Mouse (Mus musculus) liver, embryonic 12.5 days (tissue): ENCODE data around the gene Ppp1r8. TPM values are rescaled to one million over a fixed set of nuclear protein-coding genes. Genes with fewer than 3 reads are reported as not detected.
"Not testable (repeated sequence)": the region's sequence is repeated elsewhere in the genome, so short reads cannot be mapped to it uniquely, and the experiment has no call there.

Experiments used
- ATAC-seq: fragments of 200-750 bp; cut with Nextera tagmentation; 2 replicates; pipeline ENCODE4 v1.8.0; 2017; ENCODE audit warnings: moderate number of reproducible peaks, mild to moderate bottlenecking, moderate library complexity
- H3K27ac ChIP-seq: fragments of 300-500 bp; sonication (generic); 2 replicates; pipeline ENCODE4 v1.5.1; 2016; ENCODE audit warnings: mild to moderate bottlenecking
- H3K27me3 ChIP-seq: fragments of 300-500 bp; sonication (generic); replicated peaks from 2 replicates; pipeline ENCODE4 v1.6.1; 2016; ENCODE audit warnings: mild to moderate bottlenecking, moderate library complexity
- H3K36me3 ChIP-seq: fragments of 300-500 bp; sonication (generic); 2 replicates; pipeline ENCODE4 v1.6.1; 2016; ENCODE audit warnings: mild to moderate bottlenecking, moderate library complexity
- H3K4me1 ChIP-seq: fragments of 300-500 bp; sonication (generic); 2 replicates; pipeline ENCODE4 v1.6.1; 2016
- H3K4me2 ChIP-seq: fragments of 300-500 bp; sonication (generic); 2 replicates; pipeline ENCODE4 v1.6.1; 2016; ENCODE audit warnings: mild to moderate bottlenecking, moderate library complexity
- H3K4me3 ChIP-seq: fragments of 300-500 bp; sonication (generic); 2 replicates; pipeline ENCODE4 v1.5.1; 2016; ENCODE audit warnings: mild to moderate bottlenecking, moderate library complexity
- H3K9ac ChIP-seq: fragments of 300-500 bp; sonication (generic); 2 replicates; pipeline ENCODE4 v1.6.1; 2016; ENCODE audit warnings: mild to moderate bottlenecking, moderate library complexity
- H3K9me3 ChIP-seq: fragments of 300-500 bp; sonication (generic); replicated peaks from 2 replicates; pipeline ENCODE4 v1.6.1; 2016; ENCODE audit warnings: mild to moderate bottlenecking, moderate library complexity
- whole genome bisulfite sequencing: fragments of 180-500 bp; shearing (Covaris S2); methylation state at CpG from one replicate; pipeline ENCODE4 v1.1.7; 2016; ENCODE audit not compliant: insufficient replicate concordance; 5-methylcytosine and 5-hydroxymethylcytosine counted together
- polyA plus RNA-seq: library from polyadenylated mRNA; unstranded; fragments of >200 nt; fragmentation: Nextera tagmentation; extraction: Ambion mirVana; gene quantifications from 2 replicates; pipeline ENCODE4 v1.2.1, GENCODE M21; 2016

The Ppp1r8 gene
- polyA plus RNA-seq, 1 experiment from 2014 or later: 32.6 TPM

DNA sequence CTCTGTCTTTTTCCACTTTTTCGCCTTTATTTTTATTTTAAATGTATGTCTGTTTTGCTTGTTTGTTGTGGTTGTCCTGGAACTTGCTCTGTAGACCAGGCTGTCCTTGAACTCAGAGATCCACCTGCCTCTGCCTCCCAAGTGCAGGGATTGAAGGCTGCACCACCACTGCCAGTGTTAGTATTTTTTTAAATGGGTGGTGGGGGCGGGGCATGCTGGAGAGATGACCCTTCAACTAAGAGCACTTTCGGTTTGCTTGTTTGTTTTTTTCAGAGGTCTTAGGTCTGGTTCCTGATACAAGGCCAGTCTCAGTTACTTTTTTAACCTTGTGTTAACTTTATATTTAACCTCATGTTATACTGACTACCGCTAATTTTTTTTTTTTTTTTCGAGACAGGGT is 37.8 kb downstream of the Ppp1r8 start:
- WGBS: 63% methylated on average over 5 of the region's 5 CpGs

GRCm38 (mm10) chr4:132804331-132804730 is 38.6 kb downstream of the Ppp1r8 start:
- Histone ChIP-seq H3K9me3 (no peaks in the 10 kb centered on the region), H3K27me3 (no peaks in the 10 kb centered on the region), H3K9ac (no peak overlapping the region), H3K4me1 (peaks cover 34% of the 10 kb centered on the region), H3K4me3 (no peak overlapping the region), H3K27ac (no peak overlapping the region), H3K4me2 (no peak overlapping the region), H3K36me3 (no peaks in the 10 kb centered on the region)
- ATAC-seq: no peak
- 54% methylated on average over 6 of the region's 6 CpGs for WGBS

More for the DNA sequence above, 37.8 kb downstream of the Ppp1r8 start:
- Histone ChIP-seq H3K36me3 (no peaks in the 10 kb centered on the region), H3K27ac (no peak overlapping the region), H3K9ac (no peak overlapping the region), H3K4me1 (peaks cover 34% of the 10 kb centered on the region), H3K9me3 (no peaks in the 10 kb centered on the region), H3K4me3 (no peak overlapping the region), H3K27me3 (no peaks in the 10 kb centered on the region), H3K4me2 (no peak overlapping the region)
- no peak for ATAC-seq

DNA sequence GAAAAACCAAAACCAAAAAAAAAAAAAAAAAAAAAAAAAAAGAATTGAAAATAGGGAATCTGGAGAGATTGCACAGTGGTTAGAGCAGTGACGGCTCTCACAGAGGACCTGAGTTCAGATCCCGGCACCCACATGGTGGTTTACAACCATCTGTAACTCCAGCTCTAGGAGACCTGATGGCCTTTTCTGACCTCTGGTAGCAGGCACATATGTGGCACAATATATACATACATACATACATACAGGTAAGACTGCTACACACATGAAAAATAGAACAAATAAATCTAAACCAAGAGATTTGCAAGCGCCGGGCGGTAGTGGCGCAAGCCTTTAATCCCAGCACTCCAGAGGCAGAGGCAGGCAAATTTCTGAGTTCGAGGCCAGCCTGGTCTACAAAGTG is 39.1 kb downstream of the Ppp1r8 start:
- Histone ChIP-seq H3K4me2 (no peak overlapping the region), H3K27me3 (no peaks in the 10 kb centered on the region), H3K27ac (no peak overlapping the region), H3K9me3 (no peaks in the 10 kb centered on the region), H3K36me3 (no peaks in the 10 kb centered on the region), H3K4me3 (no peak overlapping the region), H3K4me1 (peaks cover 34% of the 10 kb centered on the region), H3K9ac (no peak overlapping the region)
- whole genome bisulfite sequencing: 84% methylated on average over 7 of the region's 7 CpGs
- ATAC-seq: no peak

DNA sequence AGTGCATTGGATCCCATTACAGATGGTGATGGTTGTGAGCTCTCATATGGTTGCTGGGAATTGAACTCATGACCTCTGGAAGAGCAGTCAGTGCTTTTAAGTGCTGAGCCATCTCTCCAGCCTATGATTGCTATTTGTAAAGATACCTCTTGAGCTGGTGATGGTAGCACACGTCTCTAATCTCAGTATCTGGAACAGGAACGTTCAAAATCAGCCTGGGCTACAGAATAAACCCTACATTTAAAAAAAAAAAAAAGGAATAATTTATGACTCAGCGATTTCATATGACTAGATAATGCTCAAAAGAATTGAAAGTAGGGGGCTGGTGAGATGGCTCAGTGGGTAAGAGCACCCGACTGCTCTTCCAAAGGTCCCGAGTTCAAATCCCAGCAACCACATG is 39.8 kb downstream of the Ppp1r8 start:
- H3K4me3 ChIP-seq: no peak overlapping the region
- no peak overlapping the region for H3K9ac ChIP-seq
- 68% methylated on average over 5 of the region's 5 CpGs for WGBS
- H3K9me3 ChIP-seq: no peaks in the 10 kb centered on the region
- H3K4me2 ChIP-seq: no peak overlapping the region
- no peaks in the 10 kb centered on the region for H3K36me3 ChIP-seq
- H3K27ac ChIP-seq: no peak overlapping the region
- ATAC-seq: no peak
- peaks cover 34% of the 10 kb centered on the region for H3K4me1 ChIP-seq
- 0 out of 2 replicates have a peak, but pooled peaks cover under 1% of the 10 kb centered on the region for H3K27me3 ChIP-seq

- Histone ChIP-seq H3K4me3 (peak overlapping the region; percentile 37), H3K4me1 (peaks cover 32% of the 10 kb centered on the region), H3K9me3 (no peaks in the 10 kb centered on the region), H3K27me3 (peaks cover 11% of the 10 kb centered on the region), H3K27ac (peak overlapping the region; percentile 43; the same call in 1 of the 2 replicates), H3K4me2 (peak overlapping the region; percentile 63), H3K36me3 (no peaks in the 10 kb centered on the region), H3K9ac (peak overlapping the region; percentile 40)
- 25% methylated on average over 16 of the region's 16 CpGs for WGBS
- ATAC-seq: no peak; the same call in 1 of the 2 replicates
Observed at GRCm38 (mm10) chr4:132802171-132802637, 40.8 kb downstream of the Ppp1r8 start.

GRCm38 (mm10) chr4:132801176-132802077 is 41.5 kb downstream of the Ppp1r8 start:
- Histone ChIP-seq H3K9ac (peak overlapping the region; percentile 40), H3K4me2 (peak overlapping the region; percentile 63), H3K9me3 (no peaks in the 10 kb centered on the region), H3K4me3 (peak overlapping the region; percentile 37), H3K4me1 (peaks cover 35% of the 10 kb centered on the region), H3K36me3 (no peaks in the 10 kb centered on the region), H3K27me3 (peaks cover 11% of the 10 kb centered on the region), H3K27ac (peak overlapping the region; percentile 43; the same call in 1 of the 2 replicates)
- 58% methylated on average over 18 of the region's 18 CpGs for WGBS
- ATAC-seq: peak; percentile 57; the same call in 1 of the 2 replicates

- H3K36me3 ChIP-seq: no peaks in the 10 kb centered on the region
- no peak for ATAC-seq
- peaks cover 24% of the 10 kb centered on the region for H3K27me3 ChIP-seq
- peaks cover 46% of the 10 kb centered on the region for H3K4me1 ChIP-seq
- H3K9ac ChIP-seq: no peak overlapping the region
- H3K9me3 ChIP-seq: no peaks in the 10 kb centered on the region
- no peak overlapping the region for H3K4me3 ChIP-seq
- 73% methylated on average over 4 of the region's 4 CpGs for WGBS
- no peak overlapping the region for H3K27ac ChIP-seq
- H3K4me2 ChIP-seq: no peak overlapping the region
Observed at GRCm38 (mm10) chr4:132799845-132800244, 43.1 kb downstream of the Ppp1r8 start.

GRCm38 (mm10) chr4:132798666-132799065 is 44.3 kb downstream of the Ppp1r8 start:
- not testable (repeated sequence) for H3K27ac ChIP-seq, H3K4me2 ChIP-seq, H3K9ac ChIP-seq, H3K4me3 ChIP-seq, H3K36me3 ChIP-seq, H3K9me3 ChIP-seq, ATAC-seq
- WGBS: 71% methylated on average over 3 of the region's 3 CpGs
- H3K27me3 ChIP-seq: peaks cover 36% of the 10 kb centered on the region
- peaks cover 48% of the 10 kb centered on the region for H3K4me1 ChIP-seq

- Histone ChIP-seq H3K4me3 (no peak overlapping the region), H3K27ac (no peak overlapping the region), H3K4me1 (peaks cover 46% of the 10 kb centered on the region), H3K36me3 (no peaks in the 10 kb centered on the region), H3K9me3 (no peaks in the 10 kb centered on the region), H3K27me3 (peaks cover 38% of the 10 kb centered on the region), H3K4me2 (no peak overlapping the region), H3K9ac (no peak overlapping the region)
- no peak for ATAC-seq
- 44% methylated on average over 4 of the region's 4 CpGs for WGBS
Observed at GRCm38 (mm10) chr4:132798028-132798427, 44.9 kb downstream of the Ppp1r8 start.

GRCm38 (mm10) chr4:132797461-132797860 is 45.5 kb downstream of the Ppp1r8 start:
- Histone ChIP-seq H3K4me2 (no peak overlapping the region), H3K4me3 (no peak overlapping the region), H3K27me3 (peaks cover 43% of the 10 kb centered on the region), H3K4me1 (peaks cover 41% of the 10 kb centered on the region), H3K9me3 (no peaks in the 10 kb centered on the region), H3K36me3 (no peaks in the 10 kb centered on the region), H3K9ac (no peak overlapping the region), H3K27ac (no peak overlapping the region)
- ATAC-seq: no peak
- 57% methylated on average over 1 of the region's 1 CpGs for WGBS

GRCm38 (mm10) chr4:132796196-132796886 is 46.6 kb downstream of the Ppp1r8 start, which contains the start of gene Themis2:
Gene Themis2 (minus strand): TSS chr4:132796387.
- Histone ChIP-seq H3K4me3 (peak within 1 kb of the TSS; percentile 52), H3K4me2 (peak within 1 kb of the TSS; percentile 76), H3K9ac (peak within 1 kb of the TSS; percentile 35; the same call in 1 of the 2 replicates), H3K9me3 (no peaks in the 10 kb centered on the region), H3K36me3 (no peaks in the 10 kb centered on the region), H3K27me3 (peaks cover 43% of the 10 kb centered on the region), H3K4me1 (peaks cover 29% of the 10 kb centered on the region), H3K27ac (no peak within 1 kb of the TSS)
- WGBS: under 1% methylated on average over 21 of the region's 21 CpGs
- ATAC-seq: peak; percentile 78

- WGBS: 62% methylated on average over 7 of the region's 7 CpGs
- H3K4me2 ChIP-seq: peak overlapping the region; percentile 76
- no peak for ATAC-seq
- no peak overlapping the region for H3K9ac ChIP-seq
- H3K36me3 ChIP-seq: no peaks in the 10 kb centered on the region
- H3K4me1 ChIP-seq: peaks cover 23% of the 10 kb centered on the region
- H3K27me3 ChIP-seq: peaks cover 43% of the 10 kb centered on the region
- H3K4me3 ChIP-seq: peak overlapping the region; percentile 52; the same call in 1 of the 2 replicates
- H3K27ac ChIP-seq: no peak overlapping the region
- no peaks in the 10 kb centered on the region for H3K9me3 ChIP-seq
Observed at GRCm38 (mm10) chr4:132795171-132795570, 47.8 kb downstream of the Ppp1r8 start.
